Mouse (Mus musculus) MEL (cell line): ENCODE measurements at regions not wholly inside any gene's neighbourhood (a gene's known extent, or its start where the extent isn't known, plus 50 kb on each side); places are given as distances from the start of the nearest gene placed in this dataset.

Source experiments
- DNase-seq: peaks from one replicate; pipeline ENCODE4 v3.0.0; 2011; ENCODE audit warnings: low read depth, low spot score
- H3K27ac ChIP-seq: 2 replicates; pipeline ENCODE4 v1.5.1; 2012; ENCODE audit warnings: low read depth, mild to moderate bottlenecking, control low read depth, low read length, moderate library complexity; ENCODE audit not compliant: control insufficient read depth
- H3K27me3 ChIP-seq, 2 experiments: fragments of 150-350 bp in 1 of 2; sonication (generic) in 1 of 2; 2 replicates each; pipeline ENCODE4 v1.6.1; 2012; ENCODE audit warnings: low read length in 2 of 2, mild to moderate bottlenecking in 2 of 2, improper control_type of control experiment in 1 of 2, moderate library complexity in 1 of 2; ENCODE audit not compliant: insufficient read depth in 2 of 2, control insufficient read depth in 1 of 2
- H3K36me3 ChIP-seq, 2 experiments: 2 replicates each; pipeline ENCODE4 v1.6.1; 2012 to 2014; ENCODE audit warnings: low read length in 2 of 2, improper control_type of control experiment in 1 of 2, inconsistent platforms in 1 of 2, mild to moderate bottlenecking in 1 of 2; ENCODE audit not compliant: insufficient read depth in 2 of 2, control insufficient read depth in 1 of 2
- H3K4me1 ChIP-seq, 2 experiments: fragments of 150-350 bp in 1 of 2; sonication (generic) in 1 of 2; 2 replicates each; pipeline ENCODE4 v1.6.1; 2012; ENCODE audit warnings: low read length in 2 of 2, improper control_type of control experiment in 1 of 2, mild to moderate bottlenecking in 1 of 2; ENCODE audit not compliant: insufficient read depth in 2 of 2, control insufficient read depth in 1 of 2
- H3K4me3 ChIP-seq, 2 experiments: fragments of 150-350 bp in 1 of 2; sonication (generic) in 1 of 2; 2 replicates each; pipeline ENCODE4 v1.5.1; 2012; ENCODE audit warnings: low read depth in 2 of 2, low read length in 2 of 2, mild to moderate bottlenecking in 2 of 2, moderate library complexity in 2 of 2, control low read depth in 1 of 2, improper control_type of control experiment in 1 of 2; ENCODE audit not compliant: control insufficient read depth in 1 of 2, insufficient read depth in 1 of 2
- H3K79me2 ChIP-seq: 2 replicates; pipeline ENCODE4 v1.6.1; 2012; ENCODE audit warnings: mild to moderate bottlenecking, low read length, moderate library complexity; ENCODE audit not compliant: control insufficient read depth, poor library complexity, insufficient read depth
- H3K9ac ChIP-seq: 2 replicates; pipeline ENCODE4 v1.6.1; 2012; ENCODE audit warnings: low read depth, mild to moderate bottlenecking, control low read depth, low read length, moderate library complexity; ENCODE audit not compliant: control insufficient read depth, poor library complexity, severe bottlenecking
- H3K9me3 ChIP-seq: fragments of 150-350 bp; sonication (generic); replicated peaks from 2 replicates; pipeline ENCODE4 v1.6.1; 2012; ENCODE audit warnings: mild to moderate bottlenecking, low read length, improper control_type of control experiment, moderate library complexity; ENCODE audit not compliant: insufficient read depth
- BHLHE40 ChIP-seq: IDR thresholded peaks from 2 replicates; pipeline ENCODE4 v1.6.1; 2012; ENCODE audit warnings: low read depth, mild to moderate bottlenecking, inconsistent platforms, low read length, improper control_type of control experiment, borderline replicate concordance
- CHD1 ChIP-seq: IDR thresholded peaks from 2 replicates; pipeline ENCODE4 v1.6.1; 2012; ENCODE audit warnings: low read depth, mild to moderate bottlenecking, inconsistent platforms, low read length, improper control_type of control experiment
- CTCF ChIP-seq, 3 experiments: IDR thresholded peaks in 2 of 3; conservative IDR thresholded peaks in 1 of 3; 2 replicates each; pipeline ENCODE4 v1.5.1; 2011 to 2012; ENCODE audit warnings: low read length in 3 of 3, low read depth in 2 of 3, mild to moderate bottlenecking in 2 of 3, improper control_type of control experiment in 1 of 3, inconsistent platforms in 1 of 3, mixed read lengths in 1 of 3, moderate library complexity in 1 of 3; ENCODE audit not compliant: control insufficient read depth in 1 of 3, insufficient read depth in 1 of 3, poor library complexity in 1 of 3, severe bottlenecking in 1 of 3
- ETS1 ChIP-seq: IDR thresholded peaks from 2 replicates; pipeline ENCODE4 v1.6.1; 2012; ENCODE audit warnings: low read depth, mild to moderate bottlenecking, inconsistent platforms, low read length, improper control_type of control experiment, moderate library complexity
- GATA1 ChIP-seq: IDR thresholded peaks from 2 replicates; pipeline ENCODE4 v1.6.1; 2011; ENCODE audit warnings: low read depth, low read length, improper control_type of control experiment
- MEF2A ChIP-seq: IDR thresholded peaks from 2 replicates; pipeline ENCODE4 v1.6.1; 2014; ENCODE audit warnings: low read depth, mild to moderate bottlenecking, inconsistent platforms, low read length, improper control_type of control experiment; ENCODE audit not compliant: poor library complexity, insufficient replicate concordance, severe bottlenecking; ENCODE audit errors: extremely low read depth
- MXI1 ChIP-seq: IDR thresholded peaks from 2 replicates; pipeline ENCODE4 v1.6.1; 2011; ENCODE audit warnings: mild to moderate bottlenecking, low read depth, low read length, improper control_type of control experiment
- MYB ChIP-seq: IDR thresholded peaks from 2 replicates; pipeline ENCODE4 v1.6.1; 2011; ENCODE audit warnings: mild to moderate bottlenecking, low read depth, low read length, improper control_type of control experiment
- MYC ChIP-seq: IDR thresholded peaks from 2 replicates; pipeline ENCODE4 v1.6.1; 2011; ENCODE audit warnings: low read depth, mild to moderate bottlenecking, low read length, improper control_type of control experiment, moderate library complexity
- NELFE ChIP-seq: IDR thresholded peaks from 2 replicates; pipeline ENCODE4 v1.6.1; 2011; ENCODE audit warnings: low read depth, low read length, improper control_type of control experiment
- NRF1 ChIP-seq: IDR thresholded peaks from 2 replicates; pipeline ENCODE4 v1.6.1; 2014; ENCODE audit warnings: low read depth, mild to moderate bottlenecking, inconsistent platforms, low read length, improper control_type of control experiment, moderate library complexity; ENCODE audit not compliant: poor library complexity, insufficient read depth, severe bottlenecking
- POLR2AphosphoS5 ChIP-seq: IDR thresholded peaks from 2 replicates; pipeline ENCODE4 v1.6.1; 2012; ENCODE audit warnings: low read depth, borderline replicate concordance, mild to moderate bottlenecking, inconsistent platforms, low read length, moderate library complexity, mixed read lengths
- RCOR1 ChIP-seq: IDR thresholded peaks from 2 replicates; pipeline ENCODE4 v1.6.1; 2012; ENCODE audit warnings: low read depth, mild to moderate bottlenecking, inconsistent platforms, low read length, improper control_type of control experiment
- SMC3 ChIP-seq: IDR thresholded peaks from 2 replicates; pipeline ENCODE4 v1.6.1; 2011; ENCODE audit warnings: low read depth, low read length, improper control_type of control experiment
- TBP ChIP-seq: IDR thresholded peaks from 2 replicates; pipeline ENCODE4 v1.8.0; 2011; ENCODE audit warnings: low read depth, low read length, improper control_type of control experiment
- USF1 ChIP-seq: IDR thresholded peaks from 2 replicates; pipeline ENCODE4 v1.6.1; 2014; ENCODE audit warnings: low read depth, mild to moderate bottlenecking, inconsistent platforms, low read length, improper control_type of control experiment, moderate library complexity
- USF2 ChIP-seq, 2 experiments: IDR thresholded peaks; 2 replicates each; pipeline ENCODE4 v1.6.1; 2011 to 2012; ENCODE audit warnings: improper control_type of control experiment in 2 of 2, low read length in 2 of 2, borderline replicate concordance in 1 of 2, inconsistent platforms in 1 of 2, low read depth in 1 of 2, mild to moderate bottlenecking in 1 of 2; ENCODE audit not compliant: insufficient read depth in 1 of 2
- ZC3H11A ChIP-seq: IDR thresholded peaks from 2 replicates; pipeline ENCODE4 v1.6.1; 2012; ENCODE audit warnings: low read depth, mild to moderate bottlenecking, inconsistent platforms, low read length, improper control_type of control experiment
- ZKSCAN1 ChIP-seq: IDR thresholded peaks from 2 replicates; pipeline ENCODE4 v1.6.1; 2012; ENCODE audit warnings: low read depth, mild to moderate bottlenecking, inconsistent platforms, low read length, improper control_type of control experiment, moderate library complexity
- ZMIZ1 ChIP-seq: IDR thresholded peaks from 2 replicates; pipeline ENCODE4 v1.6.1; 2012; ENCODE audit warnings: low read depth, mild to moderate bottlenecking, inconsistent platforms, low read length, improper control_type of control experiment, moderate library complexity
- ZNF384 ChIP-seq: IDR thresholded peaks from 2 replicates; pipeline ENCODE4 v1.6.1; 2012; ENCODE audit warnings: low read depth, mild to moderate bottlenecking, inconsistent platforms, low read length, improper control_type of control experiment

DNA sequence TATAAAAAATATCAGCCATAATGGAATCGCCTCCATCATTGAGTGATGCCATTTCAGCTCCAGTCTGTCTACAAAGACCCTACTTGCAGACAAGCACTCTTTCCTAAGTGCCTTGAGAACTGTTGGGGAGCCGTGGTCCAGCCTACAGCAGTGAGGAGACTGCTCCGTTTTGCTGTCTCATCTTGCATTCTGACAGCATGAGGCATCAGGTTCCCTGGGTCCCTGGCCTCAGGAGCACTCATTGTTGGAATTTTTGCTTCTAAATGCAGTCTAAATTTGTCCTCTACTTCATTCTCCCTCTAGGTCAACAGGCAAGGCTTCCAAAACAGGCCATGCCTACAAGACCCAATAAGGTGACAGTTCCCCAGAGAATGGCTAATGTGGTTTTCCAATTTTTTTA, 69.1 kb upstream of the Tfpi start:
- no peak overlapping the region for H3K27ac ChIP-seq
- H3K9me3 ChIP-seq = no peaks in the 10 kb centered on the region
- H3K9ac ChIP-seq = no peak overlapping the region
- no peak overlapping the region for H3K4me3 ChIP-seq
- DNase-seq = no peak
- no peaks in the 10 kb centered on the region for H3K79me2 ChIP-seq
- TF ChIP-seq ZNF384 (no peak), TBP (no peak), NRF1 (no peak), RCOR1 (no peak), BHLHE40 (no peak), POLR2AphosphoS5 (no peak), MYC (no peak), CTCF (IDR thresholded peaks at IDR 0.05 in 2 of 3, conservative IDR thresholded peaks at IDR 0.05 in 1 of 3; ENCODE audit: control insufficient read depth in 1 of 3, insufficient read depth in 1 of 3, low read depth in 2 of 3, low read length in 3 of 3, poor library complexity in 1 of 3, severe bottlenecking in 1 of 3) (no peak), MEF2A (no peak), MXI1 (no peak), USF1 (no peak), SMC3 (no peak), ETS1 (no peak), NELFE (no peak), MYB (no peak), ZKSCAN1 (no peak), ZMIZ1 (no peak), ZC3H11A (no peak)
- peaks cover 0 to 2% of the 10 kb centered on the region in 2 experiments; a peak in 2 of 4 replicates for H3K27me3 ChIP-seq
- H3K36me3 ChIP-seq = no peaks in the 10 kb centered on the region
- no peaks in the 10 kb centered on the region for H3K4me1 ChIP-seq

DNA sequence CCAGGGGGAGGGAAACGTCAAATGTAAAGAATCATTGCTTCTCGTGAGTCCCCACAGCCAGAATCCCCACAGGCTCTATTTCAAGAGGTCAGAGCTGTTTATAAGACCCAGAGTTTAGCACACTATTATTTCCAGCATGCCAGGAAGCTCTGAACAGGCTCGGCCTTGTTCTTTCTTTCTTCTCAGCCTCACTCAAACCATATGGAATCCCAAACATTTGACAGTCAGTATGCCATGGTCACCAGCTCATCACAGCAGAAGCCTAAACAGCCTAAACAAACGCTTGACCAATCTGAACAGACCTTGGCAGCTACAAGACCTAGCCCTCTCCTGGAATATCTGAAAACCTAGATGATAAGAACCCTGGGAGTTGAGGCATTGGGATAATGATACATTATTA, 68.2 kb upstream of the Tfpi start:
- no peaks in the 10 kb centered on the region for H3K9me3 ChIP-seq
- TF ChIP-seq CHD1 = no peak
- no peak for TF ChIP-seq USF2 (IDR thresholded peaks at IDR 0.05; ENCODE audit: borderline replicate concordance in 1 of 2, insufficient read depth in 1 of 2, low read depth in 1 of 2, low read length in 2 of 2)
- no peak for TF ChIP-seq MXI1
- no peak for TF ChIP-seq CTCF (IDR thresholded peaks at IDR 0.05 in 2 of 3, conservative IDR thresholded peaks at IDR 0.05 in 1 of 3; ENCODE audit: control insufficient read depth in 1 of 3, insufficient read depth in 1 of 3, low read depth in 2 of 3, low read length in 3 of 3, poor library complexity in 1 of 3, severe bottlenecking in 1 of 3)
- TF ChIP-seq RCOR1 = no peak
- TF ChIP-seq GATA1 = no peak
- TF ChIP-seq, all 39 proteins: peak for 0
- no peak for DNase-seq
- Histone ChIP-seq H3K4me1 (no peaks in the 10 kb centered on the region), H3K79me2 (no peaks in the 10 kb centered on the region), H3K27ac (no peak overlapping the region), H3K36me3 (no peaks in the 10 kb centered on the region), H3K4me3 (no peak overlapping the region), H3K9ac (no peak overlapping the region), H3K27me3 (peaks cover 2% of the 10 kb centered on the region in 2 experiments; a peak in 2 of 4 replicates)
